Mouse (Mus musculus): ENCODE data around the gene Rbp2.

GRCm38 (mm10) chr9:98482256-98482655 is 3.7 kb upstream of the Rbp2 start:
- no peak for TF ChIP-seq MYOD1 (IDR thresholded peaks at IDR 0.05; ENCODE audit: control insufficient read depth in 1 of 3, insufficient read length in 2 of 3, low read depth in 2 of 3)
- TF ChIP-seq POLR2AphosphoS2 (IDR thresholded peaks at IDR 0.05; ENCODE audit: insufficient read length, low read depth), result no peak
- TF ChIP-seq E2F4 (IDR thresholded peaks at IDR 0.05; ENCODE audit: insufficient read depth), result no peak
- TF ChIP-seq MAX (IDR thresholded peaks at IDR 0.05; ENCODE audit: low read depth), result no peak
- TF ChIP-seq POLR2A (IDR thresholded peaks at IDR 0.05; ENCODE audit: insufficient read length, low read depth), result no peak
- TF ChIP-seq TCF12 (IDR thresholded peaks at IDR 0.05; ENCODE audit: insufficient read depth, poor library complexity, severe bottlenecking), result no peak
- no peak for TF ChIP-seq USF1 (IDR thresholded peaks at IDR 0.05; ENCODE audit: low read depth)
- no peak for TF ChIP-seq MYOG (IDR thresholded peaks at IDR 0.05; ENCODE audit: control insufficient read depth in 1 of 3, insufficient read depth in 1 of 3, insufficient read length in 2 of 3, low read depth in 2 of 3)
- TF ChIP-seq TCF3 (IDR thresholded peaks at IDR 0.05; ENCODE audit: insufficient read length, low read depth), result no peak
- no peak for TF ChIP-seq REST (IDR thresholded peaks at IDR 0.05; ENCODE audit: insufficient read depth, insufficient read length)
